29 mouse cellular contexts compared by ENCODE assay signal in the genomic region with DNA sequence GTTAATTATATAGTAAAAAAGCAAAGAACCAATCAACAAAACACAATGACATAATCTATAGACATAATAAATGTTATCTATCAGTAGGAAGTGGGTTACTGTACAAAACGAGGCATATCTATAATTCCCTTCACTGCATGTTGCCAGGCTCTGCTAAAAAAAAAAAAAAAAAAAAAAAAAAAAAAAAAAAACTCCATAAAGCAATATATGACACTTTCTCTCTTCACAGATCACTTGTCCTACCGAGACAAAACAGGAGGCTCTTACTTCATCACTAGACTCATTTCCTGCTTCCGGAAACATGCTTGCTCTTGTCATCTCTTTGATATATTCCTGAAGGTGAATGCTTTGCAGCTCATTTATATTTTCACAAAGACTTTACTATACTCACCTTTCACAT. TPM values are rescaled to one million over a fixed set of nuclear protein-coding genes. Genes with fewer than 3 reads are reported as not detected.
"Had no signal": no experiment of that assay in that cellular context is flagged by ENCODE, and none has a peak within 500 bp of the region (broad histone marks: within the 10 kb centered on the region; RNA-seq: fewer than 3 reads in every experiment).

No protein-coding gene starts in this region.

- H3K4me1 ChIP-seq: heart, embryonic 13.5 days; heart, embryonic 15.5 days; hindbrain, embryonic 13.5 days; hindbrain, embryonic 15.5 days; kidney, embryonic 15.5 days; limb, embryonic 13.5 days; limb, embryonic 15.5 days; liver, embryonic 12.5 days had no signal

- H3K4me2 ChIP-seq: heart, embryonic 11.5 days; heart, embryonic 13.5 days; heart, embryonic 15.5 days; hindbrain, embryonic 13.5 days; hindbrain, embryonic 15.5 days; kidney, embryonic 15.5 days; limb, embryonic 13.5 days; limb, embryonic 15.5 days; liver, embryonic 12.5 days had no signal

- H3K27ac ChIP-seq: gastrocnemius, adult 2 months; heart, adult 2 months; heart, embryonic 13.5 days; heart, embryonic 15.5 days; hindbrain, embryonic 13.5 days; hindbrain, embryonic 15.5 days; hindbrain, postnatal 0 days; kidney, embryonic 15.5 days; kidney, postnatal 0 days; limb, embryonic 13.5 days; limb, embryonic 15.5 days; liver, embryonic 12.5 days; liver, embryonic 14.5 days had no signal

- H3K9ac ChIP-seq: heart, embryonic 13.5 days; heart, embryonic 15.5 days; hindbrain, embryonic 13.5 days; hindbrain, embryonic 15.5 days; kidney, embryonic 15.5 days; limb, embryonic 13.5 days; limb, embryonic 15.5 days; liver, embryonic 12.5 days; liver, embryonic 14.5 days had no signal

- H3K27me3 ChIP-seq: heart, embryonic 13.5 days; heart, embryonic 15.5 days; hindbrain, embryonic 13.5 days; hindbrain, embryonic 15.5 days; kidney, embryonic 15.5 days; limb, embryonic 13.5 days; limb, embryonic 15.5 days; liver, embryonic 12.5 days had no signal

- H3K36me3 ChIP-seq: heart, embryonic 13.5 days; heart, embryonic 15.5 days; hindbrain, embryonic 13.5 days; hindbrain, embryonic 15.5 days; kidney, embryonic 15.5 days; limb, embryonic 13.5 days; limb, embryonic 15.5 days; liver, embryonic 12.5 days had no signal

- H3K9me3 ChIP-seq: heart, embryonic 13.5 days; heart, embryonic 15.5 days; hindbrain, embryonic 13.5 days; hindbrain, embryonic 15.5 days; kidney, embryonic 15.5 days; limb, embryonic 13.5 days; limb, embryonic 15.5 days; liver, embryonic 12.5 days had no signal

- H3K4me3 ChIP-seq: gastrocnemius, adult 2 months; heart, adult 2 months; heart, embryonic 13.5 days; heart, embryonic 15.5 days; hindbrain, embryonic 13.5 days; hindbrain, embryonic 15.5 days; kidney, embryonic 15.5 days; limb, embryonic 13.5 days; limb, embryonic 15.5 days; liver, embryonic 12.5 days had no signal

- DNase-seq: gastrocnemius, adult 2 months; gastrocnemius, postnatal 14 days; gastrocnemius, postnatal 36 days; heart, adult 11 months; heart, adult 2 months; heart, postnatal 14 days; heart, postnatal 36 days; kidney, adult 11 months; kidney, adult 2 months; kidney, adult 9 months; kidney, postnatal 14 days; kidney, postnatal 36 days; layer of hippocampus, adult 9-11 months; layer of hippocampus, postnatal 36 days; left cerebral cortex, postnatal 4 days had no signal

RNA-seq across cellular contexts. Expression of a gene that starts 17.0 kb away (rescaled TPM):
- polyA plus RNA-seq: hindbrain, embryonic 11.5 days; limb, embryonic 11.5 days; liver, embryonic 12.5 days had no signal

RNA-seq across cellular contexts. Expression of a gene that starts 29.9 kb away (rescaled TPM):
- total RNA-seq: hindbrain, postnatal 0 days had no signal
